Mouse (Mus musculus) c-Kit-positive CD71-positive TER-119-positive erythroid progenitor cells, embryonic 14.5 days (primary cell): ENCODE results near the gene Hist1h2ao.
"Not testable (repeated sequence)": the region's sequence is repeated elsewhere in the genome, so short reads cannot be mapped to it uniquely, and the experiment has no call there.

Experiments
- DNase-seq: peaks from one replicate; pipeline ENCODE4 v3.0.0-alpha.2; 2013; ENCODE audit warnings: low spot score

The Hist1h2ao gene

GRCm38 (mm10) chr13:21810073-21810472, at the start of gene Hist1h2ao, which contains the start of gene Hist1h2bq:
Gene Hist1h2ao, plus strand, starts transcription at chr13:21810465.
Gene Hist1h2bq, minus strand, starts transcription at chr13:21810197.
- DNase-seq, result not testable (repeated sequence)

DNA sequence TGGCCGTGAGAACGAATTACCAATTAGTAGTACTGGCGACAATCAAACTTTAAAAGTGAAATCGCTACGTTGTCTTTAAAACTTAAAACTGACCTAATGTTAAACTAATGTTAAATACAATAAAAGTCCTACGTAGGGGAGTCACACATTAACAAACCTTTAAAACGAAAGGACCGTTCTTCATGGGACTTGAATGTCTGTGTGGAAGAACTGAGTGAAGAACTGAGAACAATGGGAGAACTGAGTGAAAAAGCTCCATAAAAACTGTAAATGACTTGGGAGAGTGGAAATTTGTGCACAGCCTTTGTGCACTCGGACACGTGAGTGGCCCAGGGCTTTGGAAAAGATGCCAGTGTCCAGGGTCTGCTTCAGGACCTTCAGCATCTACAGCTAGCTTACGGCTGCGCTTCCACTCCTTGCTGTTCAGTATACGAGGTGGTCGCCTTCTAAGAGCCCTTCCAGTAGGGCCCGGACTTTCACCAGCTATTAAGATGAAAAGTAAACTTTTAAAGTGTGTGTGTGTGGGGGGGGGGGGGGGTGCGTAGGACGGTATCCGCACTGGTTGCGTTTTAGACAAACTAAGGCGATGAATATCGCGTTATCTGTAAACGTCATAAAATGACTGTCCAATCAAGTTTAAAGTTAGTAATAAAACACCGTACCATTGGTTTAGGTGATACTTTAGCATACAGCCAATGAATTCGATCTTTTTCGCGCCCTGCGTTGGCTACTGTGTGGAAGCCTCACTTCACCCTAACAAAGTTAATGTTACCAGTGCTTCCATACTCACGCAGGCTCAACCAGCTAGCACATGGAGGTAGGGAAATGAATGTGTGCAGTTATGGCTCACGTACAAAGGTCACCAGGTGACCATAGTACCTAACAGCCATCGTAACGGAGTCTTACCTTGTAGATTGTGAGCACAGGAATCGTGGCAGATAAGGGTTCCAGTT, 31.2 kb upstream of the Hist1h2ao start:
- DNase-seq, result peak; percentile 92

GRCm38 (mm10) chr13:21779767-21780731, 30.2 kb upstream of the Hist1h2ao start, which contains the start of gene Hist1h1b:
Gene Hist1h1b, minus strand, starts transcription at chr13:21780625.
- DNase-seq, result peak; percentile 93

DNA sequence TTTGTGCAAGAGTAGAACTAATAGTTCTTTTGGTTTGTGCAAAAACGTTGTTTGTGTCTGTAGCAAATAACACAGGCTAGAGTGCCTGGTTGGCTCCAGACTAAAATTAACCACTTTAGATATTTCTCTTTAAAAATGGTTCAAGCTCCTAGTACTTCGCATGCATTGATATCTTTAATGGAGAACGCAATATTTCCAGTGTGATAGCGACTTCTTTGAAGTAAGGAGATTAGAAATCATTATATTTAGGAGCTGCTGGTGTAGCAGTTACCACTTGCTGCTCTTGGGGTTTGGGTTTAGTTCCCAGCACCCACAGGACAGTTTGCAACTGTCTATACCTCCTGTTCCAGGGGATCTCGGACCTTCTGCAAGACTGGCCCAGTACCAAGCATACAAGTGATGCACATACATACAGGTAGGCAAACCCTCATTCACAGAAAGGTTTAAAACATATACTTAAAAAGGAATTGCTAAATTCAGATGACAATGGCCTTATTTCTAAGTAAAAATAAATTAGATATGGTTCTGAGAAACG, 29.2 kb upstream of the Hist1h2ao start:
- DNase-seq, result peak; percentile 56

DNA sequence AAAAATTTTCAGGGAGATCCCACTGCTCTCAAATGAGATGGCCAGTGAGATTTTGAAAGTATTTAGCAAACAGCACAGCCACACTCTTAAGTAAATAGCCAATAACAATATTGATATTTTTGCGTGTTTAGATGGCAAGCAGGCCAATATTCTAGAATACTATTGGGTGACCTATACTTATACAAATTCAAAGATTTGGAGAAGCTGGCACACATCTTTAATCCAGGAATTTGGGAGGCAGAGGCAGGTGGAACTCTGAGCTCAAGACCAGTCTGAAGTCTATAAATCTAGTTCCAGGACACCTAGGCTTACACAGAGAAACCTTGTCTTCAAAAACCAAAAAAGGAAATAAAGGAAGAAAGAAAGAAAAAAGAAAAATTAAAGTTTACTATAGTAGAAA, 28.6 kb upstream of the Hist1h2ao start:
- DNase-seq, result peak; percentile 37

- peak; percentile 78 for DNase-seq
These were observed 27.7 kb upstream of the Hist1h2ao start for GRCm38 (mm10) chr13:21782361-21783254.

DNA sequence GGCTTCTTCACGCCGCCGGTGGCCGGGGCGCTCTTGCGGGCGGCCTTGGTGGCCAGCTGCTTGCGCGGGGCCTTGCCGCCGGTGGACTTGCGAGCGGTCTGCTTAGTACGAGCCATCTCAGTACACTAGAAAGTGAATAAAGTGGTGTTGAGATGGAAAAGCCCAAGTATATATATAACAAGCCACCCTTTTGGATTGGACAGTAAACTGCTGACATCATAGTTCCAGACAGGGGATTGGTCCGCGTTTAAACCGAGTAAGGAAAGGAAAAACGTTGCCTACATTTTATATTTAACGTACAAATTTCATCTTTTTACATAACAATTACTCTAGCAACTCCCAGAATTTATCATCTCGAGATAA, 27.0 kb upstream of the Hist1h2ao start, which contains the start of gene Hist1h3i:
Gene Hist1h3i, minus strand, starts transcription at position 116 of the 363 bp plus-strand sequence.
- peak; percentile 96 for DNase-seq

- DNase-seq, result peak; percentile 73
These were observed 26.5 kb upstream of the Hist1h2ao start for GRCm38 (mm10) chr13:21783734-21784161.

DNA sequence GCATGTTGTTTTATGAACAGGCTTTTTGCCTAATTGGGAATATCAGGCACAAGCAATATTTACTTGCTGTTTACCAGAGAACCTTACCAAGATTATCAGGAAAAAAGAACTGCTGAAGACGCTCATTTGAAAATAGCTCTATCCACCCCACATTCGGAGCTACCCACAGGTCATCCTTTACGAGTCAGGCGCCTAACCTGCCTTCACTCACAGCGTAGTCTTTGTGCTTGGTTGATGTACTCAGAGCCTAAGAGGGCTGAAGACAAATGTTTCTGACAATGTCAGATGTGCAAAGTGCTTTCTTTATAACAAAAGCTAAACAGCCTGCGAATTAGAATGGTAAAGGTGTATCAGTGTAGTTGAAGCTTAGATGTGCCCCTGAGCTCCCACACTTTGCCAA, 26.0 kb upstream of the Hist1h2ao start:
- DNase-seq, result no peak

DNA sequence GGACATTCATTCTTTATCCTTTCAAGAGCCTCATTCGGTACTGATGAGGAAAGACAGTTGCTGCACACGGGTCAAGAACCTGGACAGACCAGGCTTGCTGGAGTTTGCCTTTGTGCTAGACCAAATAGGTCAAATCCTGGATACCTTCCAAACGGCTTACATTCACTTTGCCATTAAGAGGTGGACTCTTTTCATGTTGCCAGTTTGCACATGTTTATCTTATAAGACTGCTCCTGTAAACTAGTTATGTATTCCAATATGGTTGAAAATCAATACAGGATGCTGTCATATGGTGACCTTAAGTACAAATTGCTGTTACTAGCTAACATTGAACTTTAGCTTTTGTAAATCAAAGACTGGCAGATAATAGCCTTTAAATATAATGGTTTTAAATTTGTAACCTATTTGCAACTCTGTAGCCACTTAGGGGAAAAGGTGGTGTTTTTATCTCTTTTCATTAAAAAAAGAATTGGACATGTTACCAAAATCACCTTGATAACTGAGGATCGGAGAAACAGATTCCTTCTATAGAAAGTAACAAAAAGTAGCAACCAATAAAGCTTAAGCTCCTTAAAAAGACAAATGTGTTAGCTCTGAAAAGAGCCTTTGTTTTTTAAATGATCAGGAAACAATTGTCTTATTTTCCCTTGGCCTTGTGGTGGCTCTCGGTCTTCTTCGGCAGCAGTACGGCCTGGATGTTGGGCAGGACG, 23.9 kb upstream of the Hist1h2ao start:
- DNase-seq, result peak; percentile 74

DNA sequence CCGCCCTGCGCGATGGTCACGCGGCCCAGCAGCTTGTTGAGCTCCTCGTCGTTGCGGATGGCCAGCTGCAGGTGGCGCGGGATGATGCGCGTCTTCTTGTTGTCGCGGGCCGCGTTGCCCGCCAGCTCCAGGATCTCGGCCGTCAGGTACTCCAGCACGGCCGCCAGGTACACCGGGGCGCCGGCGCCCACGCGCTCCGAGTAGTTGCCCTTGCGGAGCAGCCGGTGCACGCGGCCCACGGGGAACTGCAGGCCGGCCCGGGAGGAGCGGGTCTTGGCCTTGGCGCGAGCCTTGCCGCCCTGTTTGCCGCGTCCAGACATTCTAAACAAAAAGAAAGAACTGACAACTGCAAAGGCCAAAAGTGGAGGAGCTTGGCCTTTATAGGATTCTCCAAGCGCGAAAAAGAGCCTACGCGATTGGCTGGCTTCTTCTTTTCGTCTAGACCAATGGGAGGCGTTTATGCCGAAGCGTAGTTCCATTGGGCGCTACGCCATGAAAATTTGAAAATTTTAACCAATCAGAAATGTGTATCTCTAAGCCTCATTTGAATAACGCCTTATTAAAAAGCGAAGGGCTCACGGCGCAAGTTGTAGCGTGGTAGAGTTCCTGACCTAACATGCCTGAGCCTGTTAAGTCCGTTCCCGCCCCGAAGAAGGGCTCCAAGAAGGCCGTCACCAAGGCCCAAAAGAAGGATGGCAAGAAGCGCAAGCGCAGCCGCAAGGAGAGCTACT, 23.2 kb upstream of the Hist1h2ao start, which contains the start of the genes Hist1h2an and Hist1h2bp:
Gene Hist1h2an, minus strand, starts transcription at position 320 of the 731 bp plus-strand sequence.
Gene Hist1h2bp, plus strand, starts transcription at position 563 of the 731 bp plus-strand sequence.
- peak; percentile 98 for DNase-seq

- DNase-seq, result peak; percentile 60
These were observed 22.3 kb upstream of the Hist1h2ao start for GRCm38 (mm10) chr13:21787760-21788593.

DNA sequence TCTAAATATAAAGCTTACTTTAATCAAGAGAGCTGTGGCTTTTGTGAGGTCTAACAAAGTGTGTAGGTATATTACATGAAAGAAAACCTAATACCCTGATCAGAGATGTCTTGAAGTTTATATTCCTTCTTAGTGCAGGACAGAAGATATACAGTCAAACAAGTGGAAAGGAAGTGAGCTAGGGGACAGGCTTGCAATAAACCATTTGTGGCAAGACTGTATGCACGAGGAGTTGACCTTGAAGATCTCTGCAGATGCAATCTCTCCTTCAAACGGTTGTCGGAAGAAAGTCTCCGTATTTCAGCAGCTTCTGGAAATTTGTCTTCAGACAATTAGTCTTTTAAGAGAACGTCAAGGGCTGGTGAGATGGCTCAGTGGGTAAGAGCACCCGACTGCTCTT, 20.3 kb upstream of the Hist1h2ao start:
- no peak for DNase-seq

DNA sequence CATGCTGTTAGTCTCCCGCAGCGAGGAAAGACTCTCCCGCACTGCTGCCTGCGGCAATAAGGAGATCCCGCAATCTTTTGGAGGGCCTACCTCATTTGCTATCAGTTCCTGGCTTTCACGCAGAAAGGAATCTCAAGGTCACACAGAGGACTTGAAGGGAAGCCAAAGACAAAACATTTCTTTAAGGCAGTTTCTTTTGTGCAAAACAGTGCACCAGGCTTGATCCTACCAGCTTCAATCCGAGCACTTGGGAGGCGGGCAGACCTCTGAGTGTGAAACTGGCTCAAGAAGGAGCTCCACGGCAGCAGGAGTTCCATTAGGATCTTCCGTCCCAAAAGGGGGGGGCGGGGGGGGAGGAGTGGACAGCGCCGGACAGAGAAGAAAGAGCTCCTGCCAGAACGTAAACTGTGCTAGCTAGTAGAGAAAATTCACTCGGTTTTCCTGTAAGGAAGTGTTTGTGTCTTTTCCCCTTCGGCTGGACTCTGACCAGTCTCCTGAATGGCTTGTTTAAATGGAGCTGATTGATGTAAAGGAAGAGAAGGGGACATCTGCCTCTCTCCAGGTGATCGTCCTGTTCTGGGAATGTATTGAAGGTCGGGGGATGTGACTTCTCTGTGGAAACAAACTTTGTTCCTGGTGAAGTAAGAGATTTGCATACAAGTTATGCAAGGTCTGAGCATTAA, 19.5 kb upstream of the Hist1h2ao start:
- DNase-seq, result no peak

DNA sequence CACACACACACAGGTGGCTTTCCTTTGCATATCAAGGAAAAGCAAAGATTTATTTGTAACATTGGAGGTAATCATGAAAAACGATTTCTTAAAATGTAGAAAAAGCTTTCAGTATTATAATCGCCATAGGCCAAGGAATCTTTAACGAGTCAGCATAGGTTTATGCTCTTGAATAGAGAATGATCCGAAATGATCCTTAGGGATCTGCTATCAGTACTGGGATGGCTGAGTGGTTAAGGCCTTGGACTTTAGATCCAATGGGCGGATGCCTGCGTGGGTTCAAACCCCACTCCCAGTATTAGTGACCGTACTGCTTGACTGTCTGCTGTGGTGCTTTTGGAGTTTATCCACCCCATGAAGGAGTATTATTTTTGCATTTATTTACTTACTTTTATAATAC, 14.7 kb upstream of the Hist1h2ao start:
- no peak for DNase-seq

- not testable (repeated sequence) for DNase-seq
These were observed 13.1 kb upstream of the Hist1h2ao start for GRCm38 (mm10) chr13:21797163-21797562.

DNA sequence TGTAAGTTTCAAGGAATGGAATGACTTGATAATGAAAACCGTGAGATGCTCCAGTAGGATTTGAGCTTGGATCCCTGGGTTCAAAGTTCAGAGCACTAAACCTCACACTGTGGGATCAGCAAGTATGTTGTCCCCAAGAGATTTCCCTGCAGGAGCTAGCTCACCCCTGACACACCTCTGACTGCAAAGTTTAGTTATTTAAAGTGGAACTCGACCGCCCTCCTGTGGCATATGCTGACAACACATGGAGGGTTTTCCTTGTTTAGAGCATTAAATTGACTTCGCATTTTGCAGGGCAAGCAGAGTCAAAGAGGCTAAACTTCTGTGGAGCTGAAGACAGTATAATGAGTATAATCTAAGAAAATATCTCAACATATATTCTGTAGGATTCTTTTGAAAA, 7.2 kb upstream of the Hist1h2ao start:
- DNase-seq, result not testable (repeated sequence)

- DNase-seq, result not testable (repeated sequence)
These were observed 809 bp downstream of the Hist1h2ao start for GRCm38 (mm10) chr13:21811074-21811473.
